Mouse (Mus musculus) G1E (cell line): Measurements from ENCODE around the gene Fscn1.

Experiments
- CTCF ChIP-seq: IDR thresholded peaks from 2 replicates; pipeline ENCODE4 v1.5.1; 2012; ENCODE audit warnings: low read depth, low read length, inconsistent platforms, mixed read lengths
- GATA1 ChIP-seq: IDR thresholded peaks from 2 replicates; pipeline ENCODE4 v1.6.1; 2012; ENCODE audit warnings: borderline replicate concordance, low read length, inconsistent platforms, mixed read lengths
- TAL1 ChIP-seq: conservative IDR thresholded peaks from 2 replicates; pipeline ENCODE4 v1.6.1; 2012; ENCODE audit warnings: low read depth, low read length, inconsistent platforms, mixed read lengths

- peak; percentile 58; the same call in 1 of the 2 replicates for TF ChIP-seq CTCF
- peak; percentile 42; the same call in 1 of the 2 replicates for TF ChIP-seq TAL1
- TF ChIP-seq GATA1, result no peak
These were observed 28.0 kb upstream of the Fscn1 start for GRCm38 (mm10) chr5:142932084-142932685.
